Mouse (Mus musculus) layer of hippocampus, adult 2 months (tissue): ENCODE data around the gene Smok3b. TPM values are rescaled to one million over a fixed set of nuclear protein-coding genes. Genes with fewer than 3 reads are reported as not detected.
A peak's percentile ranks its signal among the peaks of the same experiment; 100 is the strongest.

ENCODE experiments used
- DNase-seq, 2 experiments: peaks; one replicate each; pipeline ENCODE4 v3.0.0; 2022; ENCODE audit warnings: low spot score in 2 of 2
- H3K27ac ChIP-seq: fragments of 200-600 bp; 2 replicates; pipeline ENCODE4 v1.8.1; 2022
- H3K4me3 ChIP-seq: fragments of 200-600 bp; 2 replicates; pipeline ENCODE4 v1.8.1; 2022; ENCODE audit warnings: mild to moderate bottlenecking
- CTCF ChIP-seq: fragments of 200-600 bp; conservative IDR thresholded peaks from 2 replicates; pipeline ENCODE4 v1.8.1; 2022; ENCODE audit warnings: antibody characterized with exemption, mild to moderate bottlenecking, moderate library complexity
- total RNA-seq, 2 experiments: library from RNA; stranded (reverse); gene quantifications; 2 replicates each; pipeline ENCODE4 v1.2.3; 2021

Gene Smok3b
- total RNA-seq, 2 experiments from 2014 or later = not detected

DNA sequence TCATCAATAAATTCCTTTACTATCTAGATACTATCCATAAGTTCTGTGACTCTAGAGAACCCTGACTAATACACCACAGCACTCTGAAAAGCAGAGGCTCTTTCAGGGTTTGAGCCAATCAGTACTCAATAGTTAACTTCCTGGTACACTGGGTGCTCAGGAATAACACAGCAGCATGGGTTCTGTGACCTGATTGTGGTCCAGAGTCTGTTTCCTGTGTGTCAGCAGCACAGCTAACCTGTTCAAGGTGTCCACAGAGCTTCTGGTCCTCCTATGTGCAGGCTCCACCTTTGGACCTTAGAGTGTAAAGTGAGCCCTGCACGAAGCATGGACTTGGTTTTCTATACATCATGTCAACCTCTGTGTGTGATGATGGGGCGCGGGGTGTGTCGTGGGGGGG lies 52.6 kb downstream of the Smok3b start:
- no peak for DNase-seq
- no peak for TF ChIP-seq CTCF
- H3K27ac ChIP-seq = no peak overlapping the region
- H3K4me3 ChIP-seq = no peak overlapping the region

- no peak overlapping the region for H3K27ac ChIP-seq
- TF ChIP-seq CTCF = no peak
- DNase-seq = no peak
Measured at GRCm38 (mm10) chr5:138075684-138076083, 54.5 kb downstream of the Smok3b start.

GRCm38 (mm10) chr5:138076148-138076547 lies 54.9 kb downstream of the Smok3b start:
- Histone ChIP-seq H3K27ac (no peak overlapping the region), H3K4me3 (no peak overlapping the region)
- no peak for TF ChIP-seq CTCF
- no peak for DNase-seq

More at GRCm38 (mm10) chr5:138075684-138076083, 54.5 kb downstream of the Smok3b start:
- H3K4me3 ChIP-seq = no peak overlapping the region

DNA sequence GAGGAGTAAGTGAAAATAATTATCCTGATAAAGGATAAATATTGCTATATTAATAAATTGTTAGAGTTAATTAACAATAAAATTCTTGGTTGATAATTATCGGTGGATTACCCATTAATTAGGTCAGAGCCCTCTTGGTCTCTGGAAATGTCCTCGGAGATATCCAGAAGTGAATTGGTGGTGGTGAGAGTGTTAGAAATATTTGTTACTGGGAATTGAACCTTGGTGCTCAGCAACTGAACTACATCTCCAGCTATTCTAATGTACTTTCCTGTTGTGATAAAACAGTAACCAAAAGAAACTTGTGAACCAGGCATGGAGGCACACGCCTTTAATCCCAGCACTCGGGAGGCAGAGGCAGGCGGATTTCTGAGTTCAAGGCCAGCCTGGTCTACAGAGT lies 59.2 kb downstream of the Smok3b start:
- no peak for DNase-seq
- Histone ChIP-seq H3K4me3 (no peak overlapping the region), H3K27ac (no peak overlapping the region)
- no peak for TF ChIP-seq CTCF

DNA sequence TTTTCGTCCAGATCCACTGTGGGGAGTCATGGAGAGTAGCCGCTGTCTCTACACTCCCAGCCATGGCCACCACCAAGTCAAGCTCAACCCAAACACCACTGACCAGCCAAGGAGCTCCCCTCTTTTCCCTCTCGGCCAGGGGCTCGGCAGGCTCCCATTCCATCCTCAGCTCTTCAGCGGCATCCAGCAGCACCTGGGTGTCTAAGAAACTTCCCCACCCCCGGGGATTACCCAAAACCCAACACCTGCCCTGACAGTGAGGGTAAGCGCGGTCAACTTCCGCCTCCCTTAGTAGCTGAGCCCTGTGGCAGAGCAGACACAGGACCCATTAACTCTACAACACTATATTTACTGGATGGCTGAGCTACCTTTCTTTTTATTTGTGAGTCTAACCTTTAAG lies 60.2 kb downstream of the Smok3b start:
- Histone ChIP-seq H3K4me3 (no peak overlapping the region), H3K27ac (no peak overlapping the region)
- DNase-seq = no peak
- TF ChIP-seq CTCF = no peak

DNA sequence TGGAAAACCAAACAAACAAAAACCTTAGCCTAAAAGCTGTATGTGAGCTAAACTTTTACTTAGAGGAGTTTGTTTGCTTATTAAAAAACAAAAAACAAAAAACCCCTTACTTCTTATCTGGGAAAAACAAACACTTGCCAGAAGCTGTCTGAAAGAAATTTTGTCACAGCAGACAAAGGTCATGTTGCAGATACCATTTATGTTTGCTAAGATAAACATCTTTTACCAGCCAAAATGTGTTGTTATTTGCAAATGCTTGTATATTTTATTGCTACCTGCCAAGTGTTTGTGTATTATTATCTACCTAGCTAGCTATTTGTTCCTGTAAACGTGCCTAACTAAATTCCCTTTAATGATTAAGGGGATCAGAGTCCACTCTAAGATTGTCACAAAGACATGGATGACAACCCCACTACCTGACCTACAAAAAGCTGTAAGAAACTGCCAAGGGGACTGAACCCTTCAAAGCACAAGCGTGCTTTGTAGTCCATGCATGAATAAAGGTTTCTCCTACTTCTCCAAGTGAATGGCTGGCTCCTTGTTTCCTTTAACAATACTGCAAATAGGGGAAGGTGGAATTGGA lies 62.2 kb downstream of the Smok3b start:
- DNase-seq = no peak
- no peak overlapping the region for H3K27ac ChIP-seq
- no peak overlapping the region for H3K4me3 ChIP-seq
- no peak for TF ChIP-seq CTCF

DNA sequence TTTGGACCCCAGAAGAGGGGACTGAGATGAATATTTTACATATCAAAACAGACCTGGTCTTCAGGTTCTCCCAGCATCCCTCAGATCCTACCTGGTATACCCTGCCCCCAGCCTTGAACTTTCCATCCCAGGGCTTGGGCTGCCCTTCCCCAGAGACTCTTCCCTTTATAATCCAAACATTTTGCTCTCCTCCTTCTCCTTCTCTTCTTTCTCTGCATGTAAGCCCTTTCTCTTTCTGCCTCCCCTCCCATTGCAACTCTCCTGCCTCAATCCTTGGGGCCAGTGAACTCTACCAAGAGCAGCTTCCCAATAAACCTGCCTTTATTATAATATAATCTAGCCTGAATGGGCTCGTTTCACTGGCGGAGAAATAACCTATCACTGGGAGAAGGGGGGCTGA lies 62.7 kb downstream of the Smok3b start:
- no peak for DNase-seq
- no peak for TF ChIP-seq CTCF
- H3K4me3 ChIP-seq = no peak overlapping the region
- H3K27ac ChIP-seq = no peak overlapping the region

DNA sequence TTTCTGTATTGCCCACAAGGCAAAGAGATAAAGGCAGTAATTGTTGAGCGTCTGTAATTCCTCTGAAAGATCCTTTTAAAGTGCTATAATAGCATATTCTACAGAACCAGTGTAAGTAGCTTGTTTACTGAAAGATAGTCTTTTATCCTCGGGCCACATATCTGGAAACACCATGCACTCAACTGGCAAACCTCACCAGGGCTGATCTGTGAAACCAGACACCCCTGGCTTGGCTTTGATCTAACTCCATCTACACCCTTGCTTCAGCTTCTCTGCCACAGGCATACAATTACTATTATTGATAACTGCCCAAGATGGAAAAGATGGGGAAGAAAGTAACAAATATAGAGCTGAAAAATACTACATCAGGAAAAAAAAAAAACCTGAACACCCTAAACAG lies 63.3 kb downstream of the Smok3b start:
- H3K4me3 ChIP-seq = peak overlapping the region; percentile 82
- no peak for TF ChIP-seq CTCF
- peak overlapping the region; percentile 98; the same call in 1 of the 2 replicates for H3K27ac ChIP-seq
- no peak for DNase-seq

- DNase-seq = peak; percentile 82 to 87
- Histone ChIP-seq H3K27ac (peak within 1 kb of the TSS; percentile 98), H3K4me3 (peak within 1 kb of the TSS; percentile 82)
- no peak for TF ChIP-seq CTCF
Measured at GRCm38 (mm10) chr5:138084996-138085395, 63.8 kb downstream of the Smok3b start, which contains the start of gene Zkscan1. Gene Zkscan1 (plus strand): TSS chr5:138085084.

DNA sequence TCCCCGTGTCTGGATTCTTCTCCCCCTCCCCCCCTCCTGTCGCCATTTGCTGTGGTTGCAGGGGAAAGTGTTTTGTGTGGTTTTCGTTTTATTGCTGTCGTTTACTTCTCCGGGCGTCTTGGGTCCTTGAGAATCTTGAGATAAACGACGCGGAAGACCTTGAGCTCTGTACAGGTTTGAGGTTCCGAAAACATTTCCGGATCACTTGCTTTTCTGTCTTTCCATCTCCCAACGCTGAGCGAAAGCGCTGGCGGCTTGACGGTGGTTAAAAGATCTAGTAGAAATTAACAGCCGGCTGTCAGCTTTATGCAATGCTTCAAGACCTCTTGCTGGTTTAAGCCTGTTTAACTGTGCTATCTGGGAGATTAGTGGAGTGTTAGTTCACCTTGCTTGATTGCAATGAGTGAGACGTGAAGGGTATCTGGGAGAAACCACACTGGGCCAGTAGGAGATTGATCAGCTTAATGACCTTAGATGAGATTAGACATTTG lies 64.2 kb downstream of the Smok3b start:
- no peak for TF ChIP-seq CTCF
- peak overlapping the region; percentile 82 for H3K4me3 ChIP-seq
- peak in 1 of 2 experiments; percentile 16 for DNase-seq
- peak overlapping the region; percentile 98 for H3K27ac ChIP-seq

- no peak overlapping the region; the same call in 1 of the 2 replicates for H3K4me3 ChIP-seq
- TF ChIP-seq CTCF = no peak
- no peak overlapping the region for H3K27ac ChIP-seq
- DNase-seq = no peak
Measured at GRCm38 (mm10) chr5:138086842-138087241, 65.6 kb downstream of the Smok3b start.

- no peak for TF ChIP-seq CTCF
- H3K27ac ChIP-seq = no peak overlapping the region
- H3K4me3 ChIP-seq = no peak overlapping the region
- no peak for DNase-seq
Measured at GRCm38 (mm10) chr5:138088366-138088765, 67.1 kb downstream of the Smok3b start.

GRCm38 (mm10) chr5:138089108-138089551 lies 67.9 kb downstream of the Smok3b start:
- H3K27ac ChIP-seq = no peak overlapping the region
- H3K4me3 ChIP-seq = no peak overlapping the region
- DNase-seq = no peak
- no peak for TF ChIP-seq CTCF

GRCm38 (mm10) chr5:138090271-138090670 lies 69.0 kb downstream of the Smok3b start:
- Histone ChIP-seq H3K4me3 (no peak overlapping the region), H3K27ac (no peak overlapping the region)
- DNase-seq = no peak
- TF ChIP-seq CTCF = peak; percentile 70

GRCm38 (mm10) chr5:138090737-138091136 lies 69.5 kb downstream of the Smok3b start:
- no peak for DNase-seq
- no peak overlapping the region for H3K4me3 ChIP-seq
- no peak for TF ChIP-seq CTCF

More at GRCm38 (mm10) chr5:138090737-138091136, 69.5 kb downstream of the Smok3b start:
- H3K27ac ChIP-seq = no peak overlapping the region
